Mouse (Mus musculus): Measurements from ENCODE around the gene Gm28043.
"Not testable (repeated sequence)": the region's sequence is repeated elsewhere in the genome, so short reads cannot be mapped to it uniquely, and the experiment has no call there.

The Gm28043 gene

GRCm38 (mm10) chr17:29713734-29714133 is 99.1 kb downstream of the Gm28043 start:
- not testable (repeated sequence) for DNase-seq

- DNase-seq: peak; percentile 96
These were observed 102.2 kb downstream of the Gm28043 start, which contains the start of gene Ccdc167 for GRCm38 (mm10) chr17:29716732-29717445. Gene Ccdc167 (minus strand): TSS chr17:29717044.

- no peak for DNase-seq
These were observed 104.0 kb downstream of the Gm28043 start for GRCm38 (mm10) chr17:29718660-29719059.

- no peak for DNase-seq
These were observed 105.2 kb downstream of the Gm28043 start for GRCm38 (mm10) chr17:29719628-29720575.

GRCm38 (mm10) chr17:29720755-29721365 is 106.2 kb downstream of the Gm28043 start:
- DNase-seq: no peak

- DNase-seq: no peak
These were observed 109.9 kb downstream of the Gm28043 start for GRCm38 (mm10) chr17:29724610-29725009.

- DNase-seq: no peak
These were observed 110.4 kb downstream of the Gm28043 start for GRCm38 (mm10) chr17:29725027-29725620.

- no peak for DNase-seq
These were observed 113.4 kb downstream of the Gm28043 start for GRCm38 (mm10) chr17:29728082-29728481.

GRCm38 (mm10) chr17:29730510-29731265 is 116.0 kb downstream of the Gm28043 start:
- no peak for DNase-seq

GRCm38 (mm10) chr17:29731266-29731952 is 116.7 kb downstream of the Gm28043 start:
- DNase-seq: no peak

GRCm38 (mm10) chr17:29731953-29732325 is 117.3 kb downstream of the Gm28043 start:
- no peak for DNase-seq

- no peak for DNase-seq
These were observed 117.8 kb downstream of the Gm28043 start for GRCm38 (mm10) chr17:29732522-29732921.

- peak; percentile 46 for DNase-seq
These were observed 121.9 kb downstream of the Gm28043 start for GRCm38 (mm10) chr17:29736448-29737014.

GRCm38 (mm10) chr17:29737849-29738804 is 123.5 kb downstream of the Gm28043 start:
- DNase-seq: peak; percentile 49

GRCm38 (mm10) chr17:29747466-29747865 is 132.8 kb downstream of the Gm28043 start:
- peak; percentile 39 for DNase-seq

Data from embryo, embryonic 11 days (tissue).